Mouse (Mus musculus): ENCODE data around the gene Clmn. TPM values are rescaled to one million over a fixed set of nuclear protein-coding genes. Genes with fewer than 3 reads are reported as not detected.

Clmn gene
- 2.8 and 3.2 TPM in 2 replicates for polyA plus RNA-seq (2014; fragmentation: Nextera tagmentation; extraction: Ambion mirVana)

GRCm38 (mm10) chr12:104864439-104865165 is at the start of gene Clmn:
TSS of gene Clmn (minus strand) at chr12:104865076.
- H3K4me3 ChIP-seq (ENCODE audit: low read depth, low read length) = peak within 1 kb of the TSS; percentile 74
- H3K27me3 ChIP-seq (ENCODE audit: control insufficient read depth, insufficient read depth, low read length) = no peaks in the 10 kb centered on the region
- 0 out of 2 replicates have a peak, but pooled peaks cover 2% of the 10 kb centered on the region for H3K4me1 ChIP-seq (replicated peaks; ENCODE audit: control insufficient read depth, insufficient read depth, low read length)
- H3K27ac ChIP-seq (ENCODE audit: low read depth, low read length) = no peak within 1 kb of the TSS
- peak; percentile 58 for ATAC-seq (replicated peaks; ENCODE audit: low FRiP score)
- WGBS = under 1% methylated on average over 59 of the region's 80 CpGs
- no peaks in the 10 kb centered on the region for H3K36me3 ChIP-seq (ENCODE audit: control insufficient read depth, insufficient read depth, low read length)
- H3K9me3 ChIP-seq (ENCODE audit: control insufficient read depth, low read length) = no peaks in the 10 kb centered on the region
- peak; percentile 76 for DNase-seq (ENCODE audit: low spot score)
- H3K4me2 ChIP-seq (ENCODE audit: low read depth, low read length, severe bottlenecking) = peak within 1 kb of the TSS; percentile 95
- peak within 1 kb of the TSS; percentile 77 for H3K9ac ChIP-seq (ENCODE audit: low read length)

- H3K27me3 ChIP-seq (ENCODE audit: control insufficient read depth, insufficient read depth, low read length) = no peaks in the 10 kb centered on the region
- DNase-seq (ENCODE audit: low spot score) (no peak), ATAC-seq (replicated peaks; ENCODE audit: low FRiP score) (no peak)
- no peaks in the 10 kb centered on the region for H3K9me3 ChIP-seq (ENCODE audit: control insufficient read depth, low read length)
- H3K4me2 ChIP-seq (ENCODE audit: low read depth, low read length, severe bottlenecking) = no peak overlapping the region
- no peaks in the 10 kb centered on the region for H3K36me3 ChIP-seq (ENCODE audit: control insufficient read depth, insufficient read depth, low read length)
- H3K27ac ChIP-seq (ENCODE audit: low read depth, low read length) = no peak overlapping the region
- WGBS = 76% methylated on average over 3 of the region's 3 CpGs
- H3K4me1 ChIP-seq (replicated peaks; ENCODE audit: control insufficient read depth, insufficient read depth, low read length) = peaks cover 12% of the 10 kb centered on the region; the same call in 1 of the 2 replicates
- no peak overlapping the region for H3K9ac ChIP-seq (ENCODE audit: low read length)
- no peak overlapping the region for H3K4me3 ChIP-seq (ENCODE audit: low read depth, low read length)
Observed at GRCm38 (mm10) chr12:104912990-104913389, 48.1 kb upstream of the Clmn start.

GRCm38 (mm10) chr12:104912281-104912933 is 47.5 kb upstream of the Clmn start:
- WGBS = 35% methylated on average over 10 of the region's 10 CpGs
- DNase-seq (ENCODE audit: low spot score) = no peak
- H3K9me3 ChIP-seq (ENCODE audit: control insufficient read depth, low read length) = no peaks in the 10 kb centered on the region
- H3K27me3 ChIP-seq (ENCODE audit: control insufficient read depth, insufficient read depth, low read length) = no peaks in the 10 kb centered on the region
- peaks cover 12% of the 10 kb centered on the region; the same call in 1 of the 2 replicates for H3K4me1 ChIP-seq (replicated peaks; ENCODE audit: control insufficient read depth, insufficient read depth, low read length)
- H3K9ac ChIP-seq (ENCODE audit: low read length) = no peak overlapping the region
- no peak overlapping the region for H3K4me3 ChIP-seq (ENCODE audit: low read depth, low read length)
- no peak overlapping the region for H3K27ac ChIP-seq (ENCODE audit: low read depth, low read length)
- no peaks in the 10 kb centered on the region for H3K36me3 ChIP-seq (ENCODE audit: control insufficient read depth, insufficient read depth, low read length)
- ATAC-seq (replicated peaks; ENCODE audit: low FRiP score) = no peak
- no peak overlapping the region for H3K4me2 ChIP-seq (ENCODE audit: low read depth, low read length, severe bottlenecking)

- WGBS = 86% methylated on average over 4 of the region's 4 CpGs
- no peaks in the 10 kb centered on the region; the same call in 1 of the 2 replicates for H3K27me3 ChIP-seq (ENCODE audit: control insufficient read depth, insufficient read depth, low read length)
- H3K27ac ChIP-seq (ENCODE audit: low read depth, low read length) = no peak overlapping the region
- no peak overlapping the region for H3K4me2 ChIP-seq (ENCODE audit: low read depth, low read length, severe bottlenecking)
- ATAC-seq (replicated peaks; ENCODE audit: low FRiP score) (no peak), DNase-seq (ENCODE audit: low spot score) (no peak)
- no peak overlapping the region for H3K9ac ChIP-seq (ENCODE audit: low read length)
- H3K4me3 ChIP-seq (ENCODE audit: low read depth, low read length) = no peak overlapping the region
- no peaks in the 10 kb centered on the region for H3K9me3 ChIP-seq (ENCODE audit: control insufficient read depth, low read length)
- H3K4me1 ChIP-seq (replicated peaks; ENCODE audit: control insufficient read depth, insufficient read depth, low read length) = peaks cover 12% of the 10 kb centered on the region; the same call in 1 of the 2 replicates
- no peaks in the 10 kb centered on the region for H3K36me3 ChIP-seq (ENCODE audit: control insufficient read depth, insufficient read depth, low read length)
Observed at GRCm38 (mm10) chr12:104909750-104910149, 44.9 kb upstream of the Clmn start.

- H3K9me3 ChIP-seq (ENCODE audit: control insufficient read depth, low read length) = no peaks in the 10 kb centered on the region
- no peak overlapping the region for H3K4me3 ChIP-seq (ENCODE audit: low read depth, low read length)
- WGBS = 38% methylated on average over 5 of the region's 5 CpGs
- no peak overlapping the region for H3K27ac ChIP-seq (ENCODE audit: low read depth, low read length)
- peaks cover 12% of the 10 kb centered on the region; the same call in 1 of the 2 replicates for H3K4me1 ChIP-seq (replicated peaks; ENCODE audit: control insufficient read depth, insufficient read depth, low read length)
- H3K27me3 ChIP-seq (ENCODE audit: control insufficient read depth, insufficient read depth, low read length) = no peaks in the 10 kb centered on the region; the same call in 1 of the 2 replicates
- H3K4me2 ChIP-seq (ENCODE audit: low read depth, low read length, severe bottlenecking) = no peak overlapping the region
- no peak overlapping the region for H3K9ac ChIP-seq (ENCODE audit: low read length)
- ATAC-seq (replicated peaks; ENCODE audit: low FRiP score) (0 out of 2 replicates have a peak, but pooled peaks have one; percentile 10), DNase-seq (ENCODE audit: low spot score) (no peak)
- H3K36me3 ChIP-seq (ENCODE audit: control insufficient read depth, insufficient read depth, low read length) = no peaks in the 10 kb centered on the region
Observed at GRCm38 (mm10) chr12:104908986-104909385, 44.1 kb upstream of the Clmn start.

- H3K27me3 ChIP-seq (ENCODE audit: control insufficient read depth, insufficient read depth, low read length) = no peaks in the 10 kb centered on the region; the same call in 1 of the 2 replicates
- no peak overlapping the region for H3K4me3 ChIP-seq (ENCODE audit: low read depth, low read length)
- H3K4me1 ChIP-seq (replicated peaks; ENCODE audit: control insufficient read depth, insufficient read depth, low read length) = peaks cover 12% of the 10 kb centered on the region; the same call in 1 of the 2 replicates
- no peak overlapping the region for H3K9ac ChIP-seq (ENCODE audit: low read length)
- no peak for DNase-seq (ENCODE audit: low spot score)
- no peaks in the 10 kb centered on the region for H3K36me3 ChIP-seq (ENCODE audit: control insufficient read depth, insufficient read depth, low read length)
- no peak for ATAC-seq (replicated peaks; ENCODE audit: low FRiP score)
- WGBS = 2% methylated on average over 15 of the region's 15 CpGs
- H3K27ac ChIP-seq (ENCODE audit: low read depth, low read length) = no peak overlapping the region
- H3K9me3 ChIP-seq (ENCODE audit: control insufficient read depth, low read length) = no peaks in the 10 kb centered on the region
- no peak overlapping the region for H3K4me2 ChIP-seq (ENCODE audit: low read depth, low read length, severe bottlenecking)
Observed at GRCm38 (mm10) chr12:104908024-104908781, 43.3 kb upstream of the Clmn start.

- Histone ChIP-seq H3K27me3 (ENCODE audit: control insufficient read depth, insufficient read depth, low read length) (no peaks in the 10 kb centered on the region; the same call in 1 of the 2 replicates), H3K9ac (ENCODE audit: low read length) (no peak overlapping the region), H3K36me3 (ENCODE audit: control insufficient read depth, insufficient read depth, low read length) (no peaks in the 10 kb centered on the region), H3K9me3 (ENCODE audit: control insufficient read depth, low read length) (no peaks in the 10 kb centered on the region), H3K4me2 (ENCODE audit: low read depth, low read length, severe bottlenecking) (no peak overlapping the region), H3K27ac (ENCODE audit: low read depth, low read length) (no peak overlapping the region), H3K4me1 (replicated peaks; ENCODE audit: control insufficient read depth, insufficient read depth, low read length) (peaks cover 8% of the 10 kb centered on the region; the same call in 1 of the 2 replicates), H3K4me3 (ENCODE audit: low read depth, low read length) (no peak overlapping the region)
- WGBS = 88% methylated on average over 2 of the region's 2 CpGs
- no peak for ATAC-seq (replicated peaks; ENCODE audit: low FRiP score)
- DNase-seq (ENCODE audit: low spot score) = no peak
Observed at GRCm38 (mm10) chr12:104907133-104907532, 42.3 kb upstream of the Clmn start.

GRCm38 (mm10) chr12:104904138-104904537 is 39.3 kb upstream of the Clmn start:
- DNase-seq (ENCODE audit: low spot score) = no peak
- no peaks in the 10 kb centered on the region for H3K9me3 ChIP-seq (ENCODE audit: control insufficient read depth, low read length)
- WGBS = 26% methylated on average over 5 of the region's 5 CpGs
- no peak for ATAC-seq (replicated peaks; ENCODE audit: low FRiP score)
- no peak overlapping the region for H3K27ac ChIP-seq (ENCODE audit: low read depth, low read length)
- H3K4me1 ChIP-seq (replicated peaks; ENCODE audit: control insufficient read depth, insufficient read depth, low read length) = peaks cover 12% of the 10 kb centered on the region; the same call in 1 of the 2 replicates
- H3K9ac ChIP-seq (ENCODE audit: low read length) = no peak overlapping the region
- no peak overlapping the region for H3K4me2 ChIP-seq (ENCODE audit: low read depth, low read length, severe bottlenecking)
- no peaks in the 10 kb centered on the region for H3K36me3 ChIP-seq (ENCODE audit: control insufficient read depth, insufficient read depth, low read length)
- H3K27me3 ChIP-seq (ENCODE audit: control insufficient read depth, insufficient read depth, low read length) = no peaks in the 10 kb centered on the region; the same call in 1 of the 2 replicates
- no peak overlapping the region for H3K4me3 ChIP-seq (ENCODE audit: low read depth, low read length)
